Mouse (Mus musculus): ENCODE data around the gene Mgat2.
"Not testable (repeated sequence)": the region's sequence is repeated elsewhere in the genome, so short reads cannot be mapped to it uniquely, and the experiment has no call there.

Mgat2 gene

DNA sequence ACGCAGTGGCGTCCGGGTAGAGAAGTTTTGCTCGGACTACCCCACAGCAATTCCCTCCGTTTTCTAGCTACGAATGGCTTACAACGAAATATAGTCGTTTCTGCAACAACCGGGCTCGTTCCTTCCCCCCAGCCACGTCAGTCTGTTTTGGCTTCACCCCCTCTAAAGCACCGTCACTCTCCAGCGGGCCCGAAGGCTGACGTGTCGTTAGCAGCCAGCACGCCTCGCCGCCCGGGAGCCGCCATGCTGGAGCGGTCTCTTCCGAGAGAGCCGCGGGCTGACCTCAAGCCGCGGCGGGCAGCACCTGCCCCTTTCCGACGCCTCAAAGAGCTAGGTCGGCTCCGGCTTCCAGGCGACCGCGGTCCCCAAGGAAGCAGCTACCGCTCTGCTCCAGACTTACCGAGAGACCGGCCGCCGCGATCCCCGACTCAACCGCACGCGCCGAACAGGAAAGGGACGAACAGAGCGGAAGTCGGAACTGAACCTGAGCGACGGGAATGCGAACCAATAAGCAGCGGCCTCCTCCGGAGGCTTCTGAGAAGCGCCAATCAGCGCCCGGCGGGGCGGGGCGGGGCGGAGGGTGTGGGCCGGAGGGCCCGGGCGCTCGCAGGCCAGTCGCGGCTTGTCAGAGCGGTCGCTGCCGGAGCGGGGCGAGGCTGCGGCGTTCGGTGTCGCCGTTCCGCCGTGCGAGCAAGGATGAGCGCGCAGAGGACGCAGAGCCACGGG, at the start of gene Mgat2, which contains the start of gene Rpl36al:
Gene Mgat2, plus strand, starts transcription at position 575 of the 726 bp plus-strand sequence.
Gene Rpl36al, minus strand, starts transcription at position 501 of the 726 bp plus-strand sequence.
- DNase-seq (ENCODE audit: low read depth), result peak; percentile 98

GRCm38 (mm10) chr12:69139201-69139600, 44.8 kb upstream of the Mgat2 start:
- no peak for DNase-seq (ENCODE audit: low read depth)

DNA sequence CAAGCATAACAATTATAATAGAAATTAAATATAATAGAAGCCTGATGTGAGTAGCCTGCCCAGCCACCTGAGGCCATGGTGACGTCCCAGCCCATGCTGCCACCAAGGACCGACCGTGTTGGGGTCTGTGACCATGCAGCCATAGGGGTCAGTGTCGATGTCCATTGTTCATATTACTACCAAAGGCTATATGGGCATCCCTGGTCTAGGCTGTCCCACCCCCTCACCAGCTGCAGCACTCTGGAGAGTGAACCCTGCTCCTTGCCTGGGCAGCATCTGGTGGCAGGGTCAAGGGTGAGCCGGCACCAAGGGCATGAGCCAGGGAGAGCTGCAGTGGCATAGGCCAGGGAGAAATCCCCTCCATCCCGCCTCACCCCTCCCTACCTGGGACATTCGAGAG, 44.1 kb upstream of the Mgat2 start:
- DNase-seq (ENCODE audit: low read depth), result no peak

DNA sequence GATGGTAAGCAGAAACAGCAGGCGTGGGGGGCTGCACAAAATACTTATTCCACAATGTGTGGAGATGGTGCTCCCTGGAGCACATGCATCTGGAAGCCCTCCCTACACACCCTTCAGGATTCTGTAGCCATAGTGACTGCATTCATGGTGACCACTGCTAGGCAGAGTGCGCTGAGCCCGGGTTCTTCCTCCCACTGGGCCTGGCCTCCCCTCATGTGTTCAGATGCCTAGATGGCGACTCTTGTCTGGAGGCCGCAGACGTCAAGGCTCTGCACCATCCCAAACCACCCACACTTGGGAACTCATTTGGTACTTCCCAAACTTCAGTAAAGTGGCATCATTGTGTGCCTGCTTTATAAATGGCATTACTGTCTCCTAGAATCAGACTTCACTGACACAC, 40.5 kb upstream of the Mgat2 start:
- DNase-seq (ENCODE audit: low read depth), result no peak

- no peak for DNase-seq (ENCODE audit: low read depth)
Measured at GRCm38 (mm10) chr12:69147166-69147735, 36.7 kb upstream of the Mgat2 start.

DNA sequence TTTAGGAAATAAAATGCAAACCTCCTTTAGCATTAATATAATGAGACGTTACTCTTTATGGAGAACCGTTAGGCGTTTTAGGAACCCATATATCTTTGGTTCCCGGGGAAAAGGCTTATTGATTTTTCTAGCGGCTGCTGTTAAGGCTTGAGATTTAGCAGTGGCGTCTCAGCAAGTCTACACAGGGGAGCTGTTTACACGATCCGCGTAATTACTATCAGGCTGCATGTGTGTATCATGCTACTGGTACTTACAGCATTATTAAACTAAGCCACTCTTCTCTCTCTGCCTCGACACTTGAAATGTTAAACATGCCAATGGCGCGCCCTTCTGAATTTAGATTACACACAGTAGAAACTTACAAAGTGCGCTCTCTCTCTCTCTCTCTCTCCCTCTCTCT, 33.9 kb upstream of the Mgat2 start:
- DNase-seq (ENCODE audit: low read depth), result no peak

GRCm38 (mm10) chr12:69155923-69156322, 28.0 kb upstream of the Mgat2 start:
- no peak for DNase-seq (ENCODE audit: low read depth)

- DNase-seq (ENCODE audit: low read depth), result no peak
Measured at GRCm38 (mm10) chr12:69156436-69156835, 27.5 kb upstream of the Mgat2 start.

GRCm38 (mm10) chr12:69157107-69157506, 26.9 kb upstream of the Mgat2 start:
- DNase-seq (ENCODE audit: low read depth), result no peak

- DNase-seq (ENCODE audit: low read depth), result no peak
Measured at GRCm38 (mm10) chr12:69158366-69158764, 25.6 kb upstream of the Mgat2 start.

- DNase-seq (ENCODE audit: low read depth), result peak; percentile 100
Measured at GRCm38 (mm10) chr12:69158765-69159577, 25.0 kb upstream of the Mgat2 start, which contains the start of gene Rps29. Gene Rps29 (minus strand): TSS chr12:69159186.

DNA sequence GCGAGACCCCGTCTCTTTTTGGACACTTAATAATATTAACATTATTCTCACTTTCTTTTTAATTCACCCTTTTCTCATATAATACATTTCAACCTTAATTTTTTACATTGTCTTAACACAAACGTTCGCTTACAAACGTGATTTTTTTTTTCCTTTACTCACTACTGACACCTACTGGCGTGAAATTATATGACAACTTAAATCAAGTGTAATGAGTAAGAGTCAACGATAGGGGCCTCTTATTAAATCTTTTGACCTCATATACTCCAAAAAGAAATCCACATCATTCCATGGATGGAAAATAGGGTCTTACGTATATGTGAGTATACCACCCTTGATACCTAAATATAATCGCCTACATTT, 24.4 kb upstream of the Mgat2 start:
- peak; percentile 97 for DNase-seq (ENCODE audit: low read depth)

DNA sequence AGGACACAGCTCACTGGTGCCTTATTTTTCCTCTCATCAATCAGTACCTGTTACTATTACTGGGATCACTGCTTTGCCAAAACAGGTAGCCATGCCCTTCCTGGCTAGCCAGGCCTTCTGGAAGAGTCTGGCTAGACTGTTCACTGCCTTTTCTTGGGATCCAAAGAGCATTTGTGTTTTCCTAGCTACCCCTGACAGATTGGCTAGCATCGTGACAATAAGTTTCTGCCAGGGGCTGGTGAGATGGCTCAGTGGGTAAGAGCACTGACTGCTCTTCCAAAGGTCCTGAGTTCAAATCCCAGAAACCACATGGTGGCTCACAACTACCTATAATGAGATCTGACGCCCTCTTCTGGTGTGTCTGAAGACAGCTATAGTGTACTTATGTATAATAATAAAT, 23.3 kb upstream of the Mgat2 start:
- not testable (repeated sequence) for DNase-seq (ENCODE audit: low read depth)

- not testable (repeated sequence) for DNase-seq (ENCODE audit: low read depth)
Measured at GRCm38 (mm10) chr12:69163586-69163985, 20.4 kb upstream of the Mgat2 start.

DNA sequence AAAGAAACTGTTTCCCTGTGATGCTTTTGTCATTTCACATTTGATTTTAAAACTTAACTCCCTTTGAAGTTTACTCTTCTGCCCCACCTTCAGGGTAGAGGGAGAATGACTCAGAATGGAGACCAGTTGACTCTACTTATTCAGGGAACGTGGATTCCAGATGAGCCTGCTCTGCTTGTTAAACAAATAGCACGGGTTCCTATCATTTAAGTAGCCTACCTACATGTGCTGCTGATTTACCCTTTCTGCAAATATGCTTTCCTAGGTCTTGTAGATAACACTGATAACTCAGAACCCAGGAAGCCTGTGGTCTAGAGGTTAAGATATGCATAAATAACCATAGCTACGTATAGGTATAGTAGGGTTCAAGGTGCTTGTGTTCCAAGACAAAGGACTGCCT, 19.1 kb upstream of the Mgat2 start:
- DNase-seq (ENCODE audit: low read depth), result peak; percentile 64

DNA sequence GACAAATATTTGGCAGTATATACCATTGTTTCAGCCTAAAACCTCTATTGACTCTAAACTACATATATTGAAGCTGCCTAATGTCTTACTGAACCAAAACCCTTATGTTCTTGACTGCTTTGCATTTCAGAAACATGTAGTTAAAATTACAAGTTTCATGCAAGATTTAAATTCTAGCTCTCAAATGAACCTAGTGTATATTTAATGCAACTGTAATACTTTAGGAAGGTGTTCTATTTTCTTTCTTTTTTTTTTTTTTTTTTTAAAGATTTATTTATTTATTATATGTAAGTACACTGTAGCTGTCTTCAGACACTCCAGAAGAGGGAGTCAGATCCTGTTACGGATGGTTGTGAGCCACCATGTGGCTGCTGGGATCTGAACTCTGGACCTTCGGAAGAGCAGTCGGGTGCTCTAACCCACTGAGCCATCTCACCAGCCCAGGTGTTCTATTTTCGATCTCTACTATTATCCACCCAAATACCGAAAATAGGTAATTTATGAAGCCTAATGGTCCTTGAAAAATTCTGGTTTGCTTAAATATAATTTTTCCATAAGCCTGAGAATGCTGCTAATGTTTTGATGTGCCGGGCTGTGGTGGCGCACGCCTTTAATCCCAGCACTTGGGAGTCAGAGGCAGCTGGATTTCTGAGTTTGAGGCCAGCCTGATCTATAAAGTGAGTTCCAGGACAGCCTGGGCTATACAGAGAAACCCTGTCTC, 16.9 kb upstream of the Mgat2 start:
- DNase-seq (ENCODE audit: low read depth), result not testable (repeated sequence)

DNA sequence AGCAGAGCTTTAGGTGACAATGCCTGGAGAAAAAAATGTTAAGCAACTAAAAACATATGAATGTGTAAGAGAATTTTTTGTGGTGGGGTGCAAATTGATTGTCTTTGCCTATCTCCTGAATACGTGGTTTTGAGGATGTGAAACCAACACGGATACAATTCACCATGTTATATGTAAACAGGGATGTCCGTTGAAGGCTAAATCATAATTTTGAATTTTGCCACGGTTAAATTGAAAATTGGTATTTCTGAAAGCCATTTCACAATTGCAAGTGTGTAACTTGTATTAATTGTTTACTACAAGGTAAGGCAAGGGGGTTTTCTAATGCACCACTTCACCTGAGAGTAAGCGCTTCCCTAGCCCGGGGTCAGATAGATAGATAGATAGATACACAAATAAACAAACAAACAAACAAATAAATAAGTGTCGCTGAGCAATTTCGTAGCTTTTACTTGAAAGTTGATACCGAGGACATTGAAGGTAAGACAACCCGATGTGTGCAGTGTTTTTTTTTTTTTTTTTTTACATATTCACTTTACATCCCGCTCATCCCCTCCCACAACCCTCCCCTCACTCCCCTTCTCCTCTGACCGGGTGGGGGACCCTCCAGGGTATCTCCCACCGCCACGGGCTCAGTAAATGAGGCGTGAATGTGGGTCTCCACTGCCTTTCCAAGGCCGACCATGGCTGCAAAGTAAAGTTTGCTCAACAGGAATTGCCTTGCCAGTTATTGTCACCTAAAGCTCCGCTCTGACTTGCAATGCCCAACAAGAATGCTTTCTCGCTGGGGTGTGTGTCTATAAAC, 16.1 kb upstream of the Mgat2 start:
- DNase-seq (ENCODE audit: low read depth), result no peak

DNA sequence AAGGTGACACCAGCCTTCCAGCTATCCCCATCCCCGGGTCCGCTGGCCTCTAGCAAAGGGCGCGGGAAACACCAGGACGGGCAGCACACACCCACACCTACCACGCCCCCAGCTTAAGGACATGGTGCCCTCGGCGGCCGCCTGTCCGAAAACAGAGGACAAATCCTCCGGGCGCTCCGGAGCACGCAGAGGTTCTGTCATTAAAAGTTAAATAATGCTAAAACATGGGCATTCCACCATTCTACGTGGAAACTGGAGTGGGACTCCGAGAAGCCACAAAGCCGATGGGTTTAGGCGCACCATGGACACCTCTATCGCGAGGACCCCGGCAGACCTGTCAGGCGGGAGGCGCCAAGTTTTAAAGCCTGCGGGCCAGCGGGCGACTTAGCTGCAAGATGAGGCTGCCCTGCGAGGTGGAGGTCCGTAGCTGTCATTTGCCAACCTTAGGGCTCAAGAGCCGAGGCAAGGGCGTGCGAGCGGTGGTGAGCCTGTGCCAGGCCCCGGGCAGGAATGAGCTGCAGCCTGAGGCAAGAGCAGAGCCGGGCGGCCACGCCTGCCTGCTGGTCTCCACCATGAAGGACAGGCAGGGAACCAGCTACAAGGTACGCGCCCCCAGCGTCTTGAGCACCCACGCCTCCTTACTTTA, 15.4 kb upstream of the Mgat2 start, which contains the start of gene Lrr1:
Gene Lrr1, plus strand, starts transcription at position 354 of the 646 bp plus-strand sequence.
- DNase-seq (ENCODE audit: low read depth), result peak; percentile 94

DNA sequence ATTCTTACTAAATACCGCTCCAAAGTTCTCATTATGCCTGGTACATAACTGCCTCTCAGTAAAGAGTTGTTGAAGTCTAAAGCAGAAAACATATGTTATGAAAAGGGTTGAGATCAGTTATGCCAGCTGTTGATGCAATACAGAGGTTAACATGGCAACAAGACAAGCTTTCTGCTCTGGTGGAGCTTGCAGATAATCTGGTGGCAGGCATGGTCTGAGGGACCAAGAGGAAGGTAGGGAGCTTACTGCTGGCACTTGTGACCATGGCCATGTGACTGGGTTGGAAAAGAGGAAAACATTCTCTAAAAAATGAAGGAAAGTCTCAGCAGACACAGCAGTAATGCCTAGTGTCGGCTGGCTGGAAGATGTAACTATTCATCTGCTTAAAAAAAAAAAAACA, 12.7 kb upstream of the Mgat2 start:
- no peak for DNase-seq (ENCODE audit: low read depth)

DNA sequence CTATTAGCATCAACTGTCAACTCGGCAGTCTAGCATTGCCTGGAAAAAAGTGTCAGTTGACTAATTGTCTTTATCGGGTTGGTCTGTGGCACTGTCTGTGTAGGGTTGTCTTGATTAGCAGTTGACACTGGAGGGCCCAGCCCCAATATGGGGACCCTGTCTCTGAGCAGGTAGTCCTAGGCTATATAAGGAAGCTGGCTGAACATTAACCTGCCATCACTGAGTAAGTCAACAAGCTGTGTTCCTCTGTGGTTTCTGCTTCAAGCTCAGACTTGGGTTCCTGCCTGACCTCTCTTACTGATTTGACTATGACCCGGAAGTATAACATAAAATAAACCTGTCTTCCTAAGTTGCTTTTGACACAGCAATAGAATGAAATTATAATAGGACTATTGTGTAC, 8.0 kb upstream of the Mgat2 start:
- DNase-seq (ENCODE audit: low read depth), result no peak

DNA sequence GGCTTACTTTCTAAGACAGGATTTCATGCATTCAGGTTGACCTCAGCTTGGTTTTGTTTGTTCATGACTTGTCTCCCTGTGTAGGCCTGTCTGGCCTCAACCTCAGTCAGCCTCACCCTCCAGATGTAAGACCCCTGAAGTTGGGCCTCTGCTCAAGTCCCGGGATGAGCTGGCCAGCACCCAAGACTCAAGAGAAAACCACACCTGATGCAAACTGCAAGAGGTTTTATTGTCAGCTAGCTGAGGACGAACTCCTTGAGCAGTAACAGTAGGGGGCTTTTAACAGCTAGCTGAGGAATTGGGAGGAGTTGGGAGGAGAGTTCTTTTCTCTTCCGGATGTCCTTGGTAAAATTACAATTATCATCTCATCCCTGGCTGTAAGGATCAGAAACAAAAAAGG, 6.4 kb upstream of the Mgat2 start:
- DNase-seq (ENCODE audit: low read depth), result no peak
